Mouse (Mus musculus) midbrain, embryonic 10.5 days (tissue): Measurements from ENCODE around the gene Hccs. TPM values are rescaled to one million over a fixed set of nuclear protein-coding genes. Genes with fewer than 3 reads are reported as not detected.

Experiments
- DNase-seq: peaks from one replicate; pipeline ENCODE4 v3.0.0-alpha.2; 2017; ENCODE audit warnings: low spot score
- H3K27ac ChIP-seq: fragments of 300-500 bp; sonication (generic); replicated peaks from 2 replicates; pipeline ENCODE4 v1.5.1; 2016; ENCODE audit warnings: mild to moderate bottlenecking
- H3K27me3 ChIP-seq: fragments of 300-500 bp; sonication (generic); 2 replicates; pipeline ENCODE4 v1.6.1; 2016; ENCODE audit warnings: low read depth, mild to moderate bottlenecking; ENCODE audit not compliant: poor library complexity, severe bottlenecking
- H3K36me3 ChIP-seq: fragments of 300-500 bp; sonication (generic); 2 replicates; pipeline ENCODE4 v1.6.1; 2016; ENCODE audit warnings: mild to moderate bottlenecking, moderate library complexity
- H3K4me1 ChIP-seq: fragments of 300-500 bp; sonication (generic); 2 replicates; pipeline ENCODE4 v1.6.1; 2016
- H3K4me3 ChIP-seq: fragments of 300-500 bp; sonication (generic); 2 replicates; pipeline ENCODE4 v1.5.1; 2016; ENCODE audit warnings: mild to moderate bottlenecking, moderate library complexity
- H3K9me3 ChIP-seq: fragments of 300-500 bp; sonication (generic); replicated peaks from 2 replicates; pipeline ENCODE4 v1.6.1; 2016; ENCODE audit warnings: mild to moderate bottlenecking
- WGBS: fragments of 180-500 bp; shearing (Covaris S2); methylation state at CpG from one replicate; pipeline ENCODE4 v1.1.7; 2016; 5-methylcytosine and 5-hydroxymethylcytosine counted together
- polyA plus RNA-seq: library from polyadenylated mRNA; unstranded; fragments of >200 nt; fragmentation: Nextera tagmentation; extraction: Ambion mirVana; gene quantifications from 2 replicates; pipeline ENCODE4 v1.2.1, GENCODE M21; 2016

Hccs gene
- polyA plus RNA-seq, 1 experiment from 2014 or later: 43.9 TPM

GRCm38 (mm10) chrX:169263433-169264172, 56.6 kb downstream of the Hccs start:
- Histone ChIP-seq H3K27me3 (peaks cover 96% of the 10 kb centered on the region), H3K4me3 (no peak overlapping the region), H3K27ac (no peak overlapping the region), H3K9me3 (no peaks in the 10 kb centered on the region), H3K4me1 (no peaks in the 10 kb centered on the region), H3K36me3 (no peaks in the 10 kb centered on the region)
- no peak for DNase-seq
- WGBS: 78% methylated on average over 8 of the region's 8 CpGs

DNA sequence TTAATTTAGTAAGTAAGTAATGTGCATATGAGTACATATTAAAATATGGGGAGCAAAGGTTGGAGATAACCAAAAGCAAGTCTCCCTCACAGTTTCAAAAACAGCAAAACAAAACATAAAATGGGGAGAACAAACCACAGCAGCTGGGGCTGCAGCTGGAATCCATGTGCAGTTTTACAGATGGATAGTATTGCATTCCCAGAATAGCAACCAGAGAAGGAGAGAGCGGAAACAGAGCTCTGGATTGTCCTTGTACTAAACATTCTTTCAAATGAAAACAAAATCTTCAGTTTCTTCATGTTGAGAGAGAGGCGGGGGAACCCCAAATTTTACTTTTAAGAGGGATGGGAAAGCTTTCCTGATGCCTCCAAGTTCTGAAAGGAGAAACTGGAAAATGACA, 58.0 kb downstream of the Hccs start:
- no peak for DNase-seq
- Histone ChIP-seq H3K4me1 (no peaks in the 10 kb centered on the region), H3K9me3 (no peaks in the 10 kb centered on the region), H3K4me3 (no peak overlapping the region), H3K36me3 (no peaks in the 10 kb centered on the region), H3K27ac (no peak overlapping the region), H3K27me3 (peaks cover 97% of the 10 kb centered on the region)
- 76% methylated on average over 2 of the region's 2 CpGs for WGBS

GRCm38 (mm10) chrX:169261034-169261433, 59.1 kb downstream of the Hccs start:
- Histone ChIP-seq H3K9me3 (no peaks in the 10 kb centered on the region), H3K4me1 (no peaks in the 10 kb centered on the region), H3K27me3 (peaks cover 97% of the 10 kb centered on the region), H3K36me3 (no peaks in the 10 kb centered on the region), H3K4me3 (no peak overlapping the region), H3K27ac (no peak overlapping the region)
- 81% methylated on average over 3 of the region's 3 CpGs for WGBS
- no peak for DNase-seq

DNA sequence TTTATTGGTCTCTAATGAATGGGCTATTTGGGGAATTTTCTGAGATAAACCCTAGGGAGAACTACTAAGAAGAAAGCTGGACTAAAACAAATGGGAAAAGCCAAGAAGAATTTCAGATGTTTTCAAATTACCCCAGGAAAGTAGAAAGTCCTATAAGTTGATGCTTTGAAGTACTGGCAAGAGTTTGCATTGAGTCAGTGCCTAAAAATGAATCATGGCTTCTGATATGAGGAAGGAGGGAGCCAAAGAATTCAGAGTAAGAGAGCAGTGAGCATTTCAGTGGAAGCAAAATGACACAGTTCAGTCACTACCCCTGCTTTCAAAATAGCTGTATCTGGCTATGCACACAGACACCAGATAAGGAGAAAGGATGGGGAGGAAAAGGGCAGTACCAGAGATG, 63.4 kb downstream of the Hccs start:
- Histone ChIP-seq H3K4me1 (no peaks in the 10 kb centered on the region), H3K4me3 (no peak overlapping the region), H3K36me3 (no peaks in the 10 kb centered on the region), H3K27ac (no peak overlapping the region), H3K27me3 (peaks cover 92% of the 10 kb centered on the region), H3K9me3 (no peaks in the 10 kb centered on the region)
- no peak for DNase-seq

DNA sequence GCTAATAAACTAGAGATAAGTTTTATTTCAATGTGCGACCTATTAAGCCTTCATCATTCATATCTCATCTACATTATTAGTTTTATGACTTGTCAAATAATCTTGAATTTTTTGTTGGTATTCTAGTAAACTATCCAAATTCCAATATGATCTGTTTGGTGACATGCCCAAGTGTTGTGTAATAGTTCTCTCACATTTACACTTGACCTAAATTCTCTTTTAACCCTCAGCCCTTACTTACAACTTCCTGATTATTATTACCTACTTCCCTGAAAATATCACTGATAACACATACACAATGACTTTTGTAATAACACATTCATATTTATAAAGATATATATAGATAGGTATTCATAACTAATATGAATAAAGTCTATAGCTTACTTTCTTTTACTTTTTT, 64.3 kb downstream of the Hccs start:
- Histone ChIP-seq H3K36me3 (no peaks in the 10 kb centered on the region), H3K27ac (no peak overlapping the region), H3K27me3 (peaks cover 84% of the 10 kb centered on the region), H3K9me3 (no peaks in the 10 kb centered on the region), H3K4me1 (no peaks in the 10 kb centered on the region), H3K4me3 (no peak overlapping the region)
- WGBS: 87% methylated on average over 1 of the region's 1 CpGs
- no peak for DNase-seq

DNA sequence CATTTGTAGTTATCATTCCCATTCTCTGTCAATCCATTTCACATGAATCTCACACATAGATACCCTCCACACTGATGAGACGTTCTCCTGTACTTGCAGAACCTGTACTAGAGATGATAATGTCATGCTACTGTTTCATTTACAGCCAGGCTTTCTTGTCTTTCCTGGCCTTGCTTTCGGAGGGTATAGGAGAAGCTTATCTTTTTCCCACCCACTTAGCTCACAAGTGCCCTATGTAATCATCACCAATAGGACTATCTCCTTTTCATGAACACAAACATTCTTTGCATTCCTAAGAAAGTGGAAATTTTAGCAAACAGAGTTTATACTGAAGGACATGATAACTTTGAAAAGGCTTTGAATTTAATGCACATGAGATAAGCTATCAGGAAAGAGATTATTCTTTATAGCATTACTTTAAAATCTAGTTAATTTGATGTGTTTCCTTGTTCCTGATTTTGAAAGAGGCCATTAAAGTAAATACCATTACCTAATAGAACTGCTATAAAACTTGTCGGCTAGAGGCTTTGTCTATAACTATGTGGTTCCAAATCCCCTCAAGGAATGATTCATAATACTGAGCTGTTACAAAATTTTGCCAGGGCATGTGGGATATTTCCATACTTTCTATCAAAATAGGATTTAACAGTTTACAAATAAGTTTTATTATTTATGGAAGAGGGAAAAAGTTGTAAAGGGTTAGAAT, 97.7 kb downstream of the Hccs start:
- Histone ChIP-seq H3K4me1 (no peaks in the 10 kb centered on the region), H3K27me3 (peaks cover 89% of the 10 kb centered on the region), H3K36me3 (no peaks in the 10 kb centered on the region), H3K4me3 (no peak overlapping the region), H3K9me3 (no peaks in the 10 kb centered on the region), H3K27ac (no peak overlapping the region)
- DNase-seq: no peak
- 81% methylated on average over 3 of the region's 3 CpGs for WGBS

DNA sequence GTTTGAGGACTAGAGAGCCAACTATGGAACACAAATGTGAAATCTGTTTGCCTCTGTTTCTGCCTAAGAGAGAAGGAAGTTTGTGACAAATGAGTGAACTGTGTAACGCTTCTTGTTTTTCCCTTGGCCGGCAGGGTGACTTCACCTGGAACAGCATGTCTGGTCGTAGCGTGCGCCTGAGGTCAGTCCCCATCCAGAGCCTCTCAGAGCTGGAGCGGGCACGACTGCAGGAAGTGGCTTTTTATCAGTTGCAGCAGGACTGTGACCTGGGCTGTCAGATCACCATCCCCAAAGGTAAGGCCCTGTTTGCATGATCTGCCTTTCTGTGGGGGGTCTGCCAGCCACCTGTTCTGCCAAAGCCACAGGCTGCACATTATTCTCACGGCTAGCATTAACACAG, 100.1 kb downstream of the Hccs start:
- Histone ChIP-seq H3K9me3 (no peaks in the 10 kb centered on the region), H3K27me3 (peaks cover 95% of the 10 kb centered on the region), H3K36me3 (no peaks in the 10 kb centered on the region), H3K27ac (no peak overlapping the region), H3K4me3 (no peak overlapping the region), H3K4me1 (no peaks in the 10 kb centered on the region)
- WGBS: 62% methylated on average over 8 of the region's 8 CpGs
- DNase-seq: no peak

DNA sequence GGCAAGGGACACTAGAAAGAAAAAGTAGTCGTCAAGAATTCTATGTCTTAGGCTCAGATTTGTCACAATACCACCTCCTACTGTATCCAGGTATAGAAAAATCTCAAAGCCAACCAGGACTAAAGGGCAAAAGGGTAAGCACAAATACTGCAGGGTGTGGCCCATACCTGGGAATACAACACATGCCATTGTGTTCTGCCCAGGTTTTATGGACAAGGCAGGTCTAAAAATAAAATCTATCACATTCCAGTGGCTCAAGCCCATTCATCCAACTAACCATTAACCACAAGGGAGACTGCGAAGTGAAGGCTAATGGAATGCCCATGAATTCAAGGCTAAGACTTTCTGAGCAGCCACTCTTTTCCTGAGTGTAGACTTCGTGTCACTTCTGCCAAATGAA, 110.2 kb downstream of the Hccs start:
- no peak overlapping the region for H3K4me3 ChIP-seq
- H3K27me3 ChIP-seq: peaks cover 97% of the 10 kb centered on the region

More for the DNA sequence above, 110.2 kb downstream of the Hccs start:
- Histone ChIP-seq H3K9me3 (no peaks in the 10 kb centered on the region), H3K27ac (no peak overlapping the region), H3K36me3 (no peaks in the 10 kb centered on the region), H3K4me1 (no peaks in the 10 kb centered on the region)
- WGBS: 77% methylated on average over 3 of the region's 3 CpGs
- DNase-seq: no peak

Other genes starting within 250 kb of the Hccs start
- gene Amelx, start 133.2 kb downstream of the Hccs start, polyA plus RNA-seq: not detected in 2 replicates